Mouse (Mus musculus) G1E-ER4 (cell line): ENCODE data around the gene Cfhr2. TPM values are rescaled to one million over a fixed set of nuclear protein-coding genes. Genes with fewer than 3 reads are reported as not detected.

ENCODE experiments used
- GATA1 ChIP-seq: IDR thresholded peaks from one replicate; pipeline ENCODE4 v1.8.0; 2012; ENCODE audit warnings: low read length, inconsistent platforms
- polyA plus RNA-seq: library from polyadenylated mRNA; stranded (reverse); fragments of >175 nt; gene quantifications from 2 replicates; pipeline ENCODE4 v1.2.3, GENCODE M21; 2012

Cfhr2 gene
- not detected in 2 replicates for polyA plus RNA-seq

DNA sequence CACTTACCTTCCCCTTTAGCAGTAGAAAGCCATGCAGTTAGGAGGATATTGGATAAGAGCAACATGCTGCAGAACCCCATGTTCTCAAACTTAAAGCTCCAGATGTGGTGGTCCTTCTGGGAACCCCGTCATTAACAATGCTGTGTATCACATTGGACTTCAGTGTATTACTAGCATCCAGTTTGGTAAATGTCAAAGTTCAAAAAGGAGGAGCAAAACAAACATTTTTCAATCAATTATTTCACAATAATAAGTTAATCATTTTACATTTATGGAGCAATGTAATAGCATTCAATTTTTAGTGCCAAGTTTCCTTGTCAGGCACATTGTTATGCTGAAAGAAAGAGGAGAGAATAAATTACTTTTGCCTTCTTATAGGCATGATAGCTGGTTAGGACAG is at the start of gene Cfhr2:
Gene Cfhr2, minus strand, starts transcription at position 155 of the 400 bp plus-strand sequence.
- no peak for TF ChIP-seq GATA1

DNA sequence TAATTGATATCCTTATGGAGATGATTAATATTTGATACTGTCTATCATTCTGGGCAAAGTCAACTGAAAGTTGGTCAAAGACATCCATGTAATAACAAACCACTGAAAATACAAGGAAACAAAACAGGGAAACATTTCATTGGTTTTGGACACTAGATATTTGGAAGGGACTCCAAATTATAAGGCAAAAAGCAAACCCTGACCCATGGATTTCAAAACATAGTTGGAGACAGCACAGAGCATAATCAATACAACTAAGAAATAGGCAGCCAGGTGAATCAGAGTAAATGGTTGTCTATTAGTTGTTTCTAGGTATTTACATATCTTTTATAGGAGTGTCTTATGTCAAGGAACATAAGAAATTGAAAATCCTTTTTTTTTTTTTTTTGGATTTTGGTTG is 5.2 kb upstream of the Cfhr2 start:
- TF ChIP-seq GATA1 = no peak

- TF ChIP-seq GATA1 = no peak
Measured at GRCm38 (mm10) chr1:139860176-139860575, 1.7 kb upstream of the Cfhr2 start.

DNA sequence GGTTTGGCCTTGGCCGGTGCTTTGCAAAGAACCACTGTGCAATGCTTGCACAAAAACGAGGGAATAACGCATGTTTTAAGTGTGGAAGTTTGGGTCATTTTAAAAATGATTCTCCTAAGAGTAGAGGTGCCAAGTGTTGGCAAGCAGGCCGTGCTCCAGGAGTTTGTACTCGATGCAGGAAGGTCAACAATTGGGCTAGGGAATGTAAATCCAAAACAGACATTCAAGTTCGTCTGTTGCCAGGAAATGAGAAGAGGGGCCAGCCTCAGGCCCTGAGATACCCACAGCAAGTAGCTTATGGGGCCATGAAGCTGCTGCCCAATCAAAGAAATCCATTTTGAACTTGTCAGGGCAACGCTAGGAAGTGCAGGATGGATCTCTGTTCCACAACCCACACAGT is 18.8 kb downstream of the Cfhr2 start:
- no peak for TF ChIP-seq GATA1

- no peak for TF ChIP-seq GATA1
Measured at GRCm38 (mm10) chr1:139839290-139839689, 19.2 kb downstream of the Cfhr2 start.

DNA sequence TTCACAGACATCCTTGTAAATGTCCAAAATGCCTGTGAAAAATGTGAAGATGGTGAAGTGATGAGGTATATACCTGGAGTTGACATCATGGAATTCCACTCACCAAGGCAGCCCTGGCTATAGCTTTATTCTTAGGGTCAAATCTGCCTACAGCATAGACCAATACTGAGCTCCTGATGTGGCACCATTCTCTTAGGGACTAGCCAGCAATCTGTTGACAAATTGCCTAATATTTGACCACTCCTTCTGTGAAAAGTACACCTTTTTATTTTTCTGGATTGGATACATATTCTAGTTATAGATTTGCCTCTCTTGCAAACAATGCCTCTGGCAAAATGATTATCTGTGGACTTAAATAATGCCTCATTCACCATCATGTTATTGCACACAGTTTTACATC is 49.9 kb downstream of the Cfhr2 start:
- TF ChIP-seq GATA1 = no peak

DNA sequence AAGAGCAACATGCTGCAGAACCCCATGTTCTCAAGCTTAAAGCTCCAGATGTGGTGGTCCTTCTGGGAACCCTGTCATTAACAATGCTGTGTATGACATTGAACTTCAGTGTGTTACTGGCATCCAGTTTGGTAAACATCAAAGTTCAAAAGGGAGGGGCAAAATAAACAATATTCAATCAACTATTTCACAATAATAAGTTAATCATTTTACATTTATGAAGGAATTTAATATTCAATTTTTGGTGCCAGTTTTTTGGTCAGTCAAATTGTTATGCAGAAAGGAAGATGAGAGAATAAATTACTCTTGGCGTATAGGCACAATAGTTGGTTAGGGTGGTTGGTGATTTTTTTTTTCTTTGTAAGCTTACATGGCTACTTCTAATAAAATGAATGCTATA is 77.4 kb downstream of the Cfhr2 start, which contains the start of gene Gm4788:
Gene Gm4788, minus strand, starts transcription at position 101 of the 400 bp plus-strand sequence.
- TF ChIP-seq GATA1 = no peak

Other genes starting within 250 kb of the Cfhr2 start
- gene Gm4788, start 77.5 kb downstream of the Cfhr2 start, polyA plus RNA-seq = not detected in 2 replicates